Mouse (Mus musculus) cerebellum, adult 2 months (tissue): Measurements from ENCODE around the gene Arv1.

ENCODE experiments used
- CTCF ChIP-seq: fragments of 200-500 bp; IDR thresholded peaks from 2 replicates; pipeline ENCODE4 v1.5.1; 2011; ENCODE audit warnings: low read depth, mild to moderate bottlenecking, control low read depth, low read length, moderate library complexity, borderline replicate concordance; ENCODE audit not compliant: insufficient read depth
- POLR2A ChIP-seq: fragments of 200-500 bp; IDR thresholded peaks from 2 replicates; pipeline ENCODE4 v1.6.1; 2011; ENCODE audit warnings: low read length, control low read depth, borderline replicate concordance; ENCODE audit not compliant: insufficient read depth

DNA sequence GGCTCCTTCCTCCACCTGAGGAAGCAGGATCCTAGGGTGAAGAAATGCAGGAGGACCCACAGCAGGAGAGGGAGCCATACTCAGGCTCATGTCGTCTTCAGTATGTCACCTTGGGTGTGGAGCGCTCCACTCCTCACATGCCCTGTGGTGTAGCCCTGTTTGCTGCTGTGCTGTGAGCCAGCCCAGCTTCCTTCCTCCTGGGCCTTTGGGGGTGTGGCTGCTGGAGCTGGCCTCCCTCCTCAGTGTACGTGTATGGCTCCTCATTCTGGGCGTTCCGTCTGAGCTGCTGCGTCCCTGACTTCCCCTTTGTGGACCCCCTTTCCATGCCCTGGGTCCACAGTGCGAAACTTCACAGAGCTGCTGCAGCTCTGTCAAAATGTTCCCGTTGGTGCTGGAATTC is 10.9 kb downstream of the Arv1 start:
- TF ChIP-seq POLR2A (no peak), CTCF (no peak)
